Mouse (Mus musculus): Measurements from ENCODE around the gene Higd1b.

- no peak for TF ChIP-seq POLR2A (IDR thresholded peaks at IDR 0.05; ENCODE audit: low read depth, low read length)
- TF ChIP-seq CHD2 (IDR thresholded peaks at IDR 0.05; ENCODE audit: low read length): no peak
- no peak for TF ChIP-seq ZKSCAN1 (IDR thresholded peaks at IDR 0.05; ENCODE audit: borderline replicate concordance, low read depth, low read length)
Measured at GRCm38 (mm10) chr11:102838616-102839150, 3.0 kb downstream of the Higd1b start.
